28 mouse cellular contexts compared by ENCODE assay signal in the genomic region with DNA sequence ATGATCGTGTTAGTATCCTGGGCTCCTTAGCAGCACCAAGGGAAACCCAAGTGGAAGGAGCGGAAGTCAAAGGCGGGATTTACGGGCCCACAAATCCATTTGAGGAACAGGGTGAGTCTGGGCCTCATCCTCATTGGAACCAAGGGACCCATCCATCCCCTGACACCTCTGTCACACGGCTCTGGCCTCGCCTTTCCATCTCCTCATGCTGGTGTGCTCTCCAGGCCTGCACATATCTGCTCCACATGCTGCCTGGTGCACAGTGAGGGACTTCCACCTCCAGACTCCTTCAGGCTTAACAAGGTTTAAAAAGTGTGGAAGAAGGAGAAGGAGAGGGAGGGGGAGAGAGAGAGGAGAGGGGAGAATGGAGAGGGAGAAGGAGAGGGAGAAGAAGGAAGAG.
"Had no signal": no experiment of that assay in that cellular context is flagged by ENCODE, and none has a peak within 500 bp of the region (broad histone marks: within the 10 kb centered on the region; RNA-seq: fewer than 3 reads in every experiment).

No protein-coding gene starts in this region.

- H3K4me2 ChIP-seq: embryonic facial prominence, embryonic 12.5 days; embryonic facial prominence, embryonic 13.5 days; embryonic facial prominence, embryonic 15.5 days; forebrain, embryonic 12.5 days; forebrain, embryonic 13.5 days; forebrain, embryonic 15.5 days had no signal

- DNase-seq: cerebellum, adult 18-20 months; cerebellum, adult 2 months; cerebellum, adult 8-10 months; cerebellum, adult 9-10 months; cerebellum, adult 9-11 months; cerebellum, postnatal 14 days; cerebellum, postnatal 25 days; embryo, embryonic 11 days; forebrain, postnatal 0 days; gastrocnemius, adult 2 months; gastrocnemius, postnatal 10 days; gastrocnemius, postnatal 14 days; gastrocnemius, postnatal 25 days; gastrocnemius, postnatal 36 days; heart, adult 11 months; heart, adult 18-20 months; heart, adult 2 months had no signal

- H3K36me3 ChIP-seq: embryonic facial prominence, embryonic 10.5 days; embryonic facial prominence, embryonic 12.5 days; embryonic facial prominence, embryonic 13.5 days; embryonic facial prominence, embryonic 15.5 days; forebrain, embryonic 10.5 days; forebrain, embryonic 12.5 days; forebrain, embryonic 15.5 days had no signal

- H3K4me3 ChIP-seq: embryonic facial prominence, embryonic 10.5 days; embryonic facial prominence, embryonic 12.5 days; embryonic facial prominence, embryonic 13.5 days; embryonic facial prominence, embryonic 15.5 days; erythroblast, embryonic 14.5 days; forebrain, embryonic 10.5 days; forebrain, embryonic 12.5 days; forebrain, embryonic 13.5 days; forebrain, embryonic 15.5 days; gastrocnemius, adult 2 months; heart, adult 2 months had no signal

- H3K27me3 ChIP-seq: embryonic facial prominence, embryonic 12.5 days; embryonic facial prominence, embryonic 15.5 days; forebrain, embryonic 13.5 days; forebrain, embryonic 15.5 days had no signal

- H3K27ac ChIP-seq: embryonic facial prominence, embryonic 10.5 days; embryonic facial prominence, embryonic 12.5 days; embryonic facial prominence, embryonic 13.5 days; embryonic facial prominence, embryonic 15.5 days; forebrain, embryonic 10.5 days; forebrain, embryonic 12.5 days; forebrain, embryonic 13.5 days; forebrain, embryonic 15.5 days; gastrocnemius, adult 2 months; heart, adult 2 months had no signal

- ATAC-seq: forebrain, embryonic 13.5 days; forebrain, embryonic 14.5 days; forebrain, embryonic 15.5 days; forebrain, embryonic 16.5 days; forebrain, postnatal 0 days had no signal

- H3K9me3 ChIP-seq: embryonic facial prominence, embryonic 10.5 days; embryonic facial prominence, embryonic 12.5 days; embryonic facial prominence, embryonic 13.5 days; embryonic facial prominence, embryonic 15.5 days; forebrain, embryonic 10.5 days; forebrain, embryonic 12.5 days; forebrain, embryonic 13.5 days; forebrain, embryonic 15.5 days had no signal

- H3K9ac ChIP-seq: embryonic facial prominence, embryonic 12.5 days; embryonic facial prominence, embryonic 13.5 days; embryonic facial prominence, embryonic 15.5 days; forebrain, embryonic 12.5 days; forebrain, embryonic 13.5 days; forebrain, embryonic 15.5 days; forebrain, postnatal 0 days had no signal
